ENCODE assay signal across 19 mouse cellular contexts in genomic region chr9:64528061-64528460, GRCm38 (mm10).
DNase-seq lines count a peak whose midpoint lies in the region; ATAC-seq and TF ChIP-seq lines count a peak whose summit lies in the region.
"Had no signal": no experiment of that assay in that cellular context is flagged by ENCODE, and none has a peak within 500 bp of the region (broad histone marks: within the 10 kb centered on the region; RNA-seq: fewer than 3 reads in every experiment).

No protein-coding gene starts in this region.

- H3K9ac ChIP-seq in midbrain, embryonic 14.5 days (replicated peaks; ENCODE audit: low read length), result no peak overlapping the region
- H3K9ac ChIP-seq: embryonic facial prominence, embryonic 15.5 days; forebrain, embryonic 12.5 days; limb, embryonic 12.5 days; midbrain, embryonic 13.5 days had no signal

- no peak for DNase-seq in midbrain, embryonic 10.5 days (ENCODE audit: low spot score)
- DNase-seq in midbrain, embryonic 14.5 days, result no peak
- DNase-seq in frontal cortex, postnatal 36 days (ENCODE audit: low spot score in 2 of 2), result peak; percentile 71 to 72
- DNase-seq in left cerebral cortex, adult 2 months (ENCODE audit: extremely low spot score in 1 of 2, low spot score in 2 of 2), result peak; percentile 56 to 65
- DNase-seq in right cerebral cortex, postnatal 25 days, result peak; percentile 74
- DNase-seq in kidney, adult 2 months, result no peak
- no peak for DNase-seq in cerebellum, adult 8-10 months
- no peak for DNase-seq in thymus, postnatal 10 days (ENCODE audit: low spot score in 2 of 2)
- DNase-seq: cerebellum, adult 11 months; gastrocnemius, postnatal 14 days; heart, postnatal 36 days; kidney, adult 11 months; kidney, postnatal 36 days; lung, postnatal 36 days had no signal

- intact Hi-C loops in left cerebral cortex, adult 2 months (cut with DNase I), result loop anchor here (1.0 to 5.0 kb wide), 4 partner anchors 27 to 399 kb away; no protein-coding TSS in a partner anchor

- no peak for TF ChIP-seq POLR2A in kidney, adult 2 months (IDR thresholded peaks at IDR 0.05; ENCODE audit: low read depth, low read length)

- H3K4me2 ChIP-seq in midbrain, embryonic 14.5 days (ENCODE audit: low read length), result no peak overlapping the region
- H3K4me2 ChIP-seq: embryonic facial prominence, embryonic 15.5 days; forebrain, embryonic 12.5 days; limb, embryonic 12.5 days; midbrain, embryonic 13.5 days had no signal

- H3K4me3 ChIP-seq in midbrain, embryonic 10.5 days, result no peak overlapping the region
- H3K4me3 ChIP-seq in midbrain, embryonic 14.5 days (replicated peaks; ENCODE audit: low read depth, low read length), result no peak overlapping the region
- no peak overlapping the region for H3K4me3 ChIP-seq in left cerebral cortex, adult 2 months
- no peak overlapping the region for H3K4me3 ChIP-seq in kidney, adult 2 months (ENCODE audit: insufficient read depth, low read depth, low read length)
- H3K4me3 ChIP-seq: embryonic facial prominence, embryonic 15.5 days; forebrain, embryonic 12.5 days; heart, embryonic 10.5 days; limb, embryonic 12.5 days; midbrain, embryonic 13.5 days had no signal

- H3K4me1 ChIP-seq in midbrain, embryonic 10.5 days, result peaks cover 42% of the 10 kb centered on the region
- H3K4me1 ChIP-seq in midbrain, embryonic 14.5 days (ENCODE audit: control insufficient read depth, insufficient read depth, low read length), result 0 out of 2 replicates have a peak, but pooled peaks cover 1% of the 10 kb centered on the region
- H3K4me1 ChIP-seq in kidney, adult 2 months (ENCODE audit: control insufficient read depth, insufficient read depth, low read length), result no peaks in the 10 kb centered on the region
- H3K4me1 ChIP-seq: embryonic facial prominence, embryonic 15.5 days had no signal

- TF ChIP-seq CTCF in left cerebral cortex, adult 2 months (IDR thresholded peaks at IDR 0.05), result no peak
- no peak for TF ChIP-seq CTCF in kidney, adult 2 months (conservative IDR thresholded peaks at IDR 0.05; ENCODE audit: insufficient read depth, insufficient read length, low read depth, low read length)

- WGBS in midbrain, embryonic 10.5 days, result 89% methylated on average over 7 of the region's 7 CpGs
- WGBS in midbrain, embryonic 14.5 days, result 93% methylated on average over 7 of the region's 7 CpGs
- WGBS in kidney, adult 2 months, result 97% methylated on average over 7 of the region's 7 CpGs

- no peaks in the 10 kb centered on the region for H3K36me3 ChIP-seq in midbrain, embryonic 10.5 days
- no peaks in the 10 kb centered on the region for H3K36me3 ChIP-seq in midbrain, embryonic 14.5 days (ENCODE audit: control insufficient read depth, insufficient read depth, low read length)
- no peaks in the 10 kb centered on the region for H3K36me3 ChIP-seq in kidney, adult 2 months (ENCODE audit: control insufficient read depth, insufficient read depth, low read length)
- H3K36me3 ChIP-seq: embryonic facial prominence, embryonic 15.5 days; forebrain, embryonic 12.5 days; heart, embryonic 10.5 days; limb, embryonic 12.5 days; midbrain, embryonic 13.5 days had no signal

- peaks cover 3% of the 10 kb centered on the region; the same call in 1 of the 2 replicates for H3K27me3 ChIP-seq in midbrain, embryonic 10.5 days (ENCODE audit: low read depth, poor library complexity, severe bottlenecking)
- H3K27me3 ChIP-seq in midbrain, embryonic 14.5 days (ENCODE audit: control insufficient read depth, insufficient read depth, low read length), result no peaks in the 10 kb centered on the region
- no peaks in the 10 kb centered on the region for H3K27me3 ChIP-seq in kidney, adult 2 months (replicated peaks; ENCODE audit: control insufficient read depth, insufficient read depth, low read length)
- H3K27me3 ChIP-seq: embryonic facial prominence, embryonic 15.5 days had no signal

- 0 out of 2 replicates have a peak overlapping the region, but pooled peaks have one; percentile 57 for H3K27ac ChIP-seq in midbrain, embryonic 10.5 days (replicated peaks)
- H3K27ac ChIP-seq in midbrain, embryonic 14.5 days (replicated peaks; ENCODE audit: low read depth, low read length), result no peak overlapping the region
- H3K27ac ChIP-seq in left cerebral cortex, adult 2 months, result no peak overlapping the region; the same call in none of the 2 replicates
- no peak overlapping the region for H3K27ac ChIP-seq in kidney, adult 2 months (ENCODE audit: insufficient read depth, low read depth, low read length)
- H3K27ac ChIP-seq: embryonic facial prominence, embryonic 15.5 days; forebrain, embryonic 12.5 days; heart, embryonic 10.5 days; limb, embryonic 12.5 days; midbrain, embryonic 13.5 days had no signal

- H3K9me3 ChIP-seq in midbrain, embryonic 10.5 days (replicated peaks), result no peaks in the 10 kb centered on the region
- H3K9me3 ChIP-seq in midbrain, embryonic 14.5 days (ENCODE audit: control insufficient read depth, low read length), result no peaks in the 10 kb centered on the region
- H3K9me3 ChIP-seq: embryonic facial prominence, embryonic 15.5 days; forebrain, embryonic 12.5 days; heart, embryonic 10.5 days; limb, embryonic 12.5 days; midbrain, embryonic 13.5 days had no signal

- ATAC-seq in midbrain, embryonic 14.5 days (ENCODE audit: low FRiP score, low TSS enrichment), result no peak
- ATAC-seq: midbrain, embryonic 13.5 days had no signal

Comparison
In these comparisons a context has a peak if more than half of its experiments do, and no peak if none do; other contexts are left out.
1. DNase-seq: peak in frontal cortex, postnatal 36 days (2 of 2), left cerebral cortex, adult 2 months (2 of 2) and right cerebral cortex, postnatal 25 days (single experiment); none in midbrain, embryonic 10.5 days (single experiment), midbrain, embryonic 14.5 days (single experiment), kidney, adult 2 months (single experiment), cerebellum, adult 8-10 months (single experiment) and thymus, postnatal 10 days (0 of 2).